In the genomic region with DNA sequence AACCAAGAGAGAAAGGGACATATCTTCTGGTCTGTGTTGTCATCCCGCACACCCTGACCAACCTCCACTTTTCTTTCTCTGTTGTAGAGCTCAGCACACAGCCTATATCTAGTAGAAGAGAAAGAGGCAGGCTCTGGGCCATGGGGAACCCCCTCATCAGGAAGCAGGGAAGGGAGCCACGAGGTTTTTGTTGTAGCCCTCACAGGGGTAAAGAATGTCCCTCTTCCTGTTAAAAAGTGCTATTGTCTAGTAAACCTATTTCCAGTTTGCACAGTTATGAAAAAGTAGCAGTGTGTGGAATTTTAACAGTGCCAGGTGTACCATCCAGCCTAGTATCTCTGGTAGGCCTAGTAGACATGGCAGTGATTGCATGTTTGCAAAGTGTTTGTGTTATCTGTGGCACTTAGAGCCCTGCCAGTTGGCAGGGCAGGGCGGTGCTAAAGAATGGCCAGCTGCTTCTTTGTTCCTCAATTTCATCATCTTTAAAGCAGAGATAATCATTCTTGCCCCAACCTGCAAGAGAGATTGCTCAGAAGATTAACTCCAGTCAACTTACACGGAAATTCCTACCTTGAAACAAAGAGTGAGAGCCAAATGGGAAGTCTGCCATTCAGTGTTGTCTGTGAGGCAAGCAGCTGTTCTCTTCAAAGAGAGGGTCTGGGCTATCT, we compare ENCODE assay signal across 9 mouse cellular contexts. TPM values are rescaled to one million over a fixed set of nuclear protein-coding genes. Genes with fewer than 3 reads are reported as not detected.
DNase-seq lines count a peak whose midpoint lies in the region; ATAC-seq and TF ChIP-seq lines count a peak whose summit lies in the region.
"Had no signal": no experiment of that assay in that cellular context is flagged by ENCODE, and none has a peak within 500 bp of the region (broad histone marks: within the 10 kb centered on the region; RNA-seq: fewer than 3 reads in every experiment).

No protein-coding gene starts in this region.

- H3K9ac ChIP-seq in forebrain, embryonic 16.5 days (replicated peaks; ENCODE audit: low read depth, low read length), result peak overlapping the region; percentile 99
- no peak overlapping the region for H3K9ac ChIP-seq in liver, embryonic 14.5 days (replicated peaks)

- no peaks in the 10 kb centered on the region for H3K9me3 ChIP-seq in forebrain, embryonic 16.5 days (ENCODE audit: control insufficient read depth, low read length)
- no peaks in the 10 kb centered on the region for H3K9me3 ChIP-seq in liver, embryonic 14.5 days (ENCODE audit: control insufficient read depth, low read length)

- H3K27me3 ChIP-seq in forebrain, embryonic 16.5 days (replicated peaks; ENCODE audit: control insufficient read depth, insufficient read depth, low read length), result no peaks in the 10 kb centered on the region
- no peaks in the 10 kb centered on the region for H3K27me3 ChIP-seq in liver, embryonic 14.5 days (ENCODE audit: control insufficient read depth, insufficient read depth, low read length)

- H3K27ac ChIP-seq in gastrocnemius, adult 2 months, result peak overlapping the region; percentile 96
- no peak overlapping the region for H3K27ac ChIP-seq in forebrain, embryonic 16.5 days (ENCODE audit: low read length)
- H3K27ac ChIP-seq in liver, embryonic 14.5 days, result no peak overlapping the region

- peaks cover 19% of the 10 kb centered on the region for H3K4me1 ChIP-seq in forebrain, embryonic 16.5 days (replicated peaks; ENCODE audit: control insufficient read depth, insufficient read depth, low read length)
- peaks cover 6 to 14% of the 10 kb centered on the region in 2 experiments for H3K4me1 ChIP-seq in liver, embryonic 14.5 days (replicated peaks; ENCODE audit: control insufficient read depth in 2 of 2, insufficient read depth in 2 of 2, low read length in 1 of 2)

- TF ChIP-seq CTCF in gastrocnemius, adult 2 months (IDR thresholded peaks at IDR 0.05), result no peak
- no peak for TF ChIP-seq CTCF in liver, embryonic 14.5 days (IDR thresholded peaks at IDR 0.05; ENCODE audit: low read depth)

- peak overlapping the region; percentile 73 for H3K4me2 ChIP-seq in forebrain, embryonic 16.5 days (ENCODE audit: low read length)
- peak overlapping the region; percentile 76 for H3K4me2 ChIP-seq in liver, embryonic 14.5 days (ENCODE audit: low read depth)

- intact Hi-C loops in gastrocnemius, adult 2 months (cut with DNase I), result loop anchor here (5.0 to 10.0 kb wide), 2 partner anchors 42 to 136 kb away; a partner anchor contains a TSS

- WGBS in forebrain, embryonic 16.5 days, result 58% methylated on average over 4 of the region's 4 CpGs
- 57% methylated on average over 4 of the region's 4 CpGs for WGBS in liver, embryonic 14.5 days (ENCODE audit: insufficient replicate concordance)

- peaks cover 29% of the 10 kb centered on the region for H3K36me3 ChIP-seq in forebrain, embryonic 16.5 days (ENCODE audit: control insufficient read depth, insufficient read depth)
- peaks cover 10% of the 10 kb centered on the region for H3K36me3 ChIP-seq in liver, embryonic 14.5 days (replicated peaks; ENCODE audit: control insufficient read depth, insufficient read depth, low read depth)

- no peak for ATAC-seq in forebrain, embryonic 16.5 days
- no peak for ATAC-seq in liver, embryonic 14.5 days (ENCODE audit: insufficient read depth)

- H3K4me3 ChIP-seq in gastrocnemius, adult 2 months, result peak overlapping the region; percentile 94
- H3K4me3 ChIP-seq in forebrain, embryonic 16.5 days (replicated peaks; ENCODE audit: low read length), result peak overlapping the region; percentile 96
- no peak overlapping the region for H3K4me3 ChIP-seq in liver, embryonic 14.5 days (ENCODE audit: insufficient read depth in 1 of 2, low read depth in 2 of 2, low read length in 2 of 2)

- TF ChIP-seq EP300 in liver, embryonic 14.5 days (IDR thresholded peaks at IDR 0.05; ENCODE audit: low read depth), result no peak

- DNase-seq in gastrocnemius, adult 2 months, result no peak
- no peak for DNase-seq in gastrocnemius, adult 18-20 months (ENCODE audit: low spot score)
- DNase-seq in 416B (ENCODE audit: low read depth), result peak; percentile 18
- no peak for DNase-seq in liver, embryonic 14.5 days (ENCODE audit: low read depth in 3 of 3, low spot score in 3 of 3)
- no peak for DNase-seq in thymus, postnatal 14 days
- DNase-seq in gastrocnemius, postnatal 4 days (ENCODE audit: low spot score in 2 of 2), result no peak
- DNase-seq in gastrocnemius, adult 8-10 months (ENCODE audit: low spot score in 2 of 2), result no peak
- DNase-seq: lung, postnatal 36 days had no signal

RNA-seq across cellular contexts. Expression of a gene that starts 2.2 kb away (rescaled TPM):
- total RNA-seq in gastrocnemius, adult 2 months (2021), result 1 to 10 TPM; 6.1 to 6.6 TPM
- 1 to 10 TPM; 5.3 to 5.9 TPM for total RNA-seq in gastrocnemius, adult 18-20 months (2021)
- 25.6 and 26.3 TPM in 2 replicates for polyA plus RNA-seq in forebrain, embryonic 16.5 days (2015; fragmentation: Nextera tagmentation; extraction: Ambion mirVana)
- 2.1 and 2.4 TPM in 2 replicates for polyA plus RNA-seq in liver, embryonic 14.5 days (2012; rRNA removed)
- polyA plus RNA-seq in liver, embryonic 14.5 days (2014; fragmentation: Nextera tagmentation; extraction: Ambion mirVana), result 2.1 and 2.3 TPM in 2 replicates
- total RNA-seq in gastrocnemius, postnatal 4 days (2021), result 10 to 100 TPM; 14.2 to 15.2 TPM
- total RNA-seq in gastrocnemius, adult 8-10 months (2022), result 1 to 10 TPM; 4.7 to 5.9 (median 4.9) TPM

RNA-seq across cellular contexts. Expression of a gene that starts 41.1 kb away (rescaled TPM):
- 1 to 10 TPM; 7.8 to 10.0 TPM for total RNA-seq in gastrocnemius, adult 2 months (2021)
- 1 to 10 TPM; 7.9 to 9.3 TPM for total RNA-seq in gastrocnemius, adult 18-20 months (2021)
- 21.0 and 22.1 TPM in 2 replicates for polyA plus RNA-seq in forebrain, embryonic 16.5 days (2015; fragmentation: Nextera tagmentation; extraction: Ambion mirVana)
- polyA plus RNA-seq in liver, embryonic 14.5 days (2012; rRNA removed), result 4.5 and 4.7 TPM in 2 replicates
- polyA plus RNA-seq in liver, embryonic 14.5 days (2014; fragmentation: Nextera tagmentation; extraction: Ambion mirVana), result 3.0 and 4.2 TPM in 2 replicates
- total RNA-seq in gastrocnemius, postnatal 4 days (2021), result 10 to 100 TPM; 13.0 to 14.5 TPM
- total RNA-seq in gastrocnemius, adult 8-10 months (2022), result 10 to 100 TPM in 1 of 4 experiments, 1 to 10 TPM in 3; 7.0 to 10.2 (median 9.1) TPM

RNA-seq across cellular contexts. Expression of a gene that starts 43.7 kb away (rescaled TPM):
- 1 to 10 TPM; 5.7 to 6.5 TPM for total RNA-seq in gastrocnemius, adult 2 months (2021)
- total RNA-seq in gastrocnemius, adult 18-20 months (2021), result 1 to 10 TPM; 4.7 to 5.6 TPM
- 17.5 and 18.7 TPM in 2 replicates for polyA plus RNA-seq in forebrain, embryonic 16.5 days (2015; fragmentation: Nextera tagmentation; extraction: Ambion mirVana)
- polyA plus RNA-seq in liver, embryonic 14.5 days (2012; rRNA removed), result 1.4 and 1.7 TPM in 2 replicates
- 1.2 and 1.4 TPM in 2 replicates for polyA plus RNA-seq in liver, embryonic 14.5 days (2014; fragmentation: Nextera tagmentation; extraction: Ambion mirVana)
- 1 to 10 TPM; 7.5 to 8.8 TPM for total RNA-seq in gastrocnemius, postnatal 4 days (2021)
- total RNA-seq in gastrocnemius, adult 8-10 months (2022), result 1 to 10 TPM; 5.2 to 6.9 (median 6.2) TPM

RNA-seq across cellular contexts. Expression of a gene that starts 48.5 kb away (rescaled TPM):
- 1 to 10 TPM in 1 of 2 experiments, under 1 TPM in 1; 0.42 to 1.2 TPM for total RNA-seq in gastrocnemius, adult 2 months (2021)
- under 1 TPM; 0.73 to 0.76 TPM for total RNA-seq in gastrocnemius, adult 18-20 months (2021)
- 17.0 and 21.9 TPM in 2 replicates for polyA plus RNA-seq in forebrain, embryonic 16.5 days (2015; fragmentation: Nextera tagmentation; extraction: Ambion mirVana)
- 0.17 and 0.19 TPM in 2 replicates for polyA plus RNA-seq in liver, embryonic 14.5 days (2012; rRNA removed)
- 0.24 and 0.39 TPM in 2 replicates for polyA plus RNA-seq in liver, embryonic 14.5 days (2014; fragmentation: Nextera tagmentation; extraction: Ambion mirVana)
- total RNA-seq in gastrocnemius, postnatal 4 days (2021), result 1 to 10 TPM; 1.0 to 1.3 TPM
- total RNA-seq in gastrocnemius, adult 8-10 months (2022), result 1 to 10 TPM in 1 of 4 experiments, under 1 TPM in 3; 0.65 to 1.8 (median 0.85) TPM

Comparison
In these comparisons a context has a peak if more than half of its experiments do, and no peak if none do; other contexts are left out.
1. H3K4me3 ChIP-seq: peak in gastrocnemius, adult 2 months (single experiment) and forebrain, embryonic 16.5 days (single experiment); none in liver, embryonic 14.5 days (0 of 2).